Mouse (Mus musculus): ENCODE data around the gene Map3k13.
A peak's percentile ranks its signal among the peaks of the same experiment; 100 is the strongest.
"Not testable (repeated sequence)": the region's sequence is repeated elsewhere in the genome, so short reads cannot be mapped to it uniquely, and the experiment has no call there.

The Map3k13 gene

DNA sequence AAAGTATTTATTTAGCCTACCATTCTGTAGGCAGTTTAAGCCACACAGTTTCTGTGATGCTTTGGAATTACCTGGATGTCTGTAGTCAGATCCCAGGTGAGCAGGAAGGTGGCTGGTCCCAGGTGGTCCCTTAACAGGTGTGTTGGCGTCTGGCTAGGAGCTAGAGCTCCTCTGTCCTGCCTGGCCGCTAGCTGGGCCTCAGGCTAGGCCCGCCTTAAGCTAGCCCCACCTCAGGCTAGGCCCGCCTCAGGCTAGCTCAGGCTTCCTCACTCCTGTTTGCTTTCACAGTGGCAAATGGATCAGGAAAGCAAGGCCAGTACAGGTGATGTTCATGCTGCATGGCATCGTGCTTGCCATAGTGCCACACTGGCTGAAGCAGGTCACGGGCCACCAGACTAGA lies 112.8 kb downstream of the Map3k13 start:
- DNase-seq (ENCODE audit: low spot score): no peak

DNA sequence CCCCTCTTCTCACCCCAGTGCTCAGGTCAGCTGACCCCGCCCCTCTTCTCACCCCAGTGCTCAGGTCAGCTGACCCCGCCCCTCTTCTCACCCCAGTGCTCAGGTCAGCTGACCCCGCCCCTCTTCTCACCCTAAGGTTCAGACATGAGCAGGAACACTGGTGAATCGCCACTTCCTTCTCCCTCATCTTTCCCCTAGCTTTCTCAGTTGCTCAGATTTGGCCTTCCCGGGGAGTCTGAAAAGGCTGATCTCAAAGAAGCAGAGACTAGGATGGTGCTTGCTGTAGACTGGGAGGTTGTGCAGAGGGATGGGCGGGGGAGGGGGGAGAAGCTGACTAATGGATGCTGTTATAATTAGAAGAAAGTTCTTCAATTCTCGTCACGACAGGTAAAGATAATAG lies 114.8 kb downstream of the Map3k13 start:
- DNase-seq (ENCODE audit: low spot score): not testable (repeated sequence)

GRCm38 (mm10) chr16:21913347-21913746 lies 119.2 kb downstream of the Map3k13 start:
- no peak for DNase-seq (ENCODE audit: low spot score)

GRCm38 (mm10) chr16:21916681-21917080 lies 122.5 kb downstream of the Map3k13 start:
- DNase-seq (ENCODE audit: low spot score): no peak

GRCm38 (mm10) chr16:21928471-21928870 lies 134.3 kb downstream of the Map3k13 start:
- peak; percentile 52 for DNase-seq (ENCODE audit: low spot score)

DNA sequence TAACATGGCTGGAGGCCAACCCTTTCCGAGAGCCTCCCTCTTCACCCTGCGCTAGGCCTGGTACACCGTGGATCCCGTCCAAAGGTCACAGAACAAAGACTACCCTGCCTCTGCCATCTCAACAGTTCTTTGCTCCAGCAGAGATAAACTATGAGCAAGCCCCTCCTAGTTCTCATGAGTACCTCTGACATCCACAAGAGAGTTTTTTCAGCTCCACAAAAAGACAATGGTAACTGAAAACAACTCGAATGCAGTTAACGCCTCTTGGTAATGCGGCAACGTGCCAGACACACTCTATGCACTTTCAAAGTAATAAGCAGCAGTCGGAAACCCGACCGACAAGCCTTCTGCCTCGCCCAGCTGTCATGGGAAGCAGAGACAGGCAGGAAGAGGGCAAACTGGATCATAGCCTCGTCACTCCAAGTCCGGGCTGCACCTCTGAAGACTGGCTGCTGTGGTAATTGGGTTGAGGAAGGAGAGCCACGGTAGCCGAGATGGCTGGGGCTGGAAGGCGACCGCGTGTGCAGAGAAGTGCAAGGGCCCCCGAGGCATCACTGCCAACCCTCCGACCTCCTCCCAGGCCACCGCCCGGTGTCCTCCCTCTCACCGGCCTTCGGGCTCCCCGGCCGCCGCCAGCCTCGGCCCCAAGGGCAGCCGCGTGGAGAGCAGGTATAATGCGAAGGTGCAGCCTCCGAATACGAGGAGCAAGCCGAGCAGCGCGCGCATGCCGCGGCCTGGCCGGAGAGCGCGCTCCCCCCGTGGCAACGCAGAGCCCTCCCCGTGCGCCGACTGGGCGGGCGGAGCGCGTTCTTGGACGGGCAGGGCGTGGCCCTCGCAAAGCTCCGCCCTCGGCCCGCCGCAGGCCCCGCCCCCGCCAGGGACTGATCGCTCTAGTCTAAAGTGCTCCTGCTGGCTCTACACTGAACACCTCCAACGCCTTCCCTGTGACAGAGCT lies 152.9 kb downstream of the Map3k13 start, which contains the start of gene Tmem41a:
TSS of gene Tmem41a (minus strand) at position 792 of the 955 bp plus-strand sequence.
- DNase-seq (ENCODE audit: low spot score): peak; percentile 91

- no peak for DNase-seq (ENCODE audit: low spot score)
These were observed 161.4 kb downstream of the Map3k13 start for GRCm38 (mm10) chr16:21955591-21955990.

DNA sequence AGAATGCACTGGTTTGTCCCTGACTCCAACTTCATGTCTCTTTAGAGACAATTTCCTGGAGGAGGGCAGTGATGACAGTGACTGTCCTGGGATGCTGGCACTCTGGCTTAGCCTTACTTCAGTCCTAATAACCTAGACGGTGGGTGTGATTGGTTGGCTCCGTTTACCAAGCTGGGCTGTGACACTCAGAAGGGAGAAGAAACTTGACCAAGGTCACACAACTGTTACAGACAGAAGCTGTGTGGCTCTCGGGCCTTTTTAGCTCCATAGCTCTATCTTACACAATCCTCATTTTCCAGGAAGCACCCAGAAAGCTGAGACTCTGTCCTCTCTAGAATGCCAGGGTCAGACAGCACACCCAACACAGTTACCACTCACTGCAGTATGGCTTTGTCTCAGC lies 171.4 kb downstream of the Map3k13 start:
- no peak for DNase-seq (ENCODE audit: low spot score)

DNA sequence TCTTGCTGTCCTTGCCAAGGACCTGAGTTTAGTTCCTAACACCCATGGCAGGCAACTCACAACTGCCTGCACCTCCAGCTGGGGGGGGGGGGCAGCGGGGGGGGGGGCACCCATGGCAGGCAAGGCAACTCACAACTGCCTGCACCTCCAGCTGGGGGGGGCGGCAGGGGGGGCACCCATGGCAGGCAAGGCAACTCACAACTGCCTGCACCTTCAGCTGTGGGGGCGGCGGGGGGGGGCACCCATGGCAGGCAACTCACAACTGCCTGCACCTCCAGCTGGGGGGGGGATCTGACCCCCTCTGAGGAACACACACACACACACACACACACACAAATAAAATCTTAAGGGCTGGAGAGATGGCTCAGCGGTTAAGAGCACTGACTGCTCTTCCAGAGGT lies 175.7 kb downstream of the Map3k13 start:
- DNase-seq (ENCODE audit: low spot score): no peak

- DNase-seq (ENCODE audit: low spot score): no peak
These were observed 176.4 kb downstream of the Map3k13 start for GRCm38 (mm10) chr16:21970536-21970935.

- DNase-seq (ENCODE audit: low spot score): no peak
These were observed 177.3 kb downstream of the Map3k13 start for GRCm38 (mm10) chr16:21971446-21971845.

DNA sequence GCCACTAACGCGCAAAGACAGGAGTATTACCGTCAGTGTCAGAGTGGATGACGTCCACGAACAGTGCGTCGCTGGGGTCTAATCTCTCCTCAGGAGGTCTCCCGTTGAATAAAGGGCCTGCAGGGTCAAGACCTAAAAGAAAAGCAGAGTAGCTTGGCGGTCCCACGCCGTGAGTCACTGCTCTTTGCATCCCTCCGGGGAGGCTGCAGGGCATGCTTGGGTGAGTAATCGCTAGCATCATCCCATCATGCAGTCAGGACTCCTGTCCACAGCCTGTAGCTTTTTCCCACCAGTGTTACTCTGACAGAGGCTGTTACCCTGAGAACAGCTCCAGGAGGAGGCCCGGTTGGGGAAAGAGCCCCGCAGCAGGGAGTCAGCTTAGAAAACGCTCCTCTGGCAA lies 182.1 kb downstream of the Map3k13 start:
- peak; percentile 27 for DNase-seq (ENCODE audit: low spot score)

GRCm38 (mm10) chr16:21977347-21977746 lies 183.2 kb downstream of the Map3k13 start:
- DNase-seq (ENCODE audit: low spot score): no peak
